Mouse (Mus musculus) bone marrow, adult 2 months (tissue): ENCODE measurements around the gene Pdgfa. TPM values are rescaled to one million over a fixed set of nuclear protein-coding genes. Genes with fewer than 3 reads are reported as not detected.

ENCODE experiments used
- H3K27ac ChIP-seq: fragments of 200-500 bp; 2 replicates; pipeline ENCODE4 v1.5.1; 2012; ENCODE audit warnings: low read depth, mild to moderate bottlenecking, control low read depth, inconsistent platforms, low read length; ENCODE audit not compliant: control insufficient read depth, poor library complexity, insufficient read depth
- H3K4me1 ChIP-seq: fragments of 200-500 bp; 2 replicates; pipeline ENCODE4 v1.6.1; 2011; ENCODE audit warnings: low read length; ENCODE audit not compliant: control insufficient read depth, insufficient read depth
- H3K4me3 ChIP-seq: fragments of 200-500 bp; replicated peaks from 2 replicates; pipeline ENCODE3; 2011; ENCODE audit warnings: mild to moderate bottlenecking, low read depth, low read length, control low read depth; ENCODE audit not compliant: control insufficient read depth
- CTCF ChIP-seq: fragments of 200-500 bp; IDR thresholded peaks from 2 replicates; pipeline ENCODE4 v1.5.1; 2011; ENCODE audit warnings: low read length, control low read depth; ENCODE audit not compliant: control insufficient read depth, insufficient read depth
- POLR2A ChIP-seq: fragments of 200-500 bp; IDR thresholded peaks from 2 replicates; pipeline ENCODE4 v1.6.1; 2011; ENCODE audit warnings: low read depth, mild to moderate bottlenecking, control low read depth, low read length, borderline replicate concordance; ENCODE audit not compliant: control insufficient read depth
- WGBS: fragments of 180-500 bp; shearing (Covaris S2); methylation state at CpG from one replicate; pipeline ENCODE4 v1.1.7; 2018; 5-methylcytosine and 5-hydroxymethylcytosine counted together
- polyA plus RNA-seq: library from polyadenylated mRNA; stranded (reverse); fragments of >200 nt; gene quantifications from 2 replicates; pipeline ENCODE4 v1.2.4, GENCODE M21; 2011; ENCODE audit warnings: low replicate concordance; ENCODE audit not compliant: missing spikeins, insufficient read depth, insufficient read length

Gene Pdgfa
- polyA plus RNA-seq, 1 experiment: 6.8 TPM

DNA sequence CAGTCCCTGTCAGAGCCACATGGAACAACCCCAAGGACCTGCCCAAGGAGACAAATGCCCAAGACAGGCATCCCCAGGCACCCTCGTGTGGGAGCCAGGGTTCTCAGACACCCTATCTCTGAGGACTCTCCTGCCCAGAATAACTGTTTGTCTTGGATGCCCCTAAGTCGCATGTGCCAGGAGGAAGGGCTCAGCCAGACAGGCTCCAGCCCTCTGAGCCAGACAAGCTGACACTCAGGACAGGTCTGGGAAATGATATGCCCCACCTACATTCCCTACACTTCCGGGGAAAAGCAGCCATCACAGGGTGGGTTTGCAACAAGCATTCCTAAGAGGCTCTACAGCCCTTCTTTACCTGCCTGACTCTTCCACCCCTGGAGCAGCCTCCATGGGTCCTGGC is 19.4 kb downstream of the Pdgfa start:
- H3K27ac ChIP-seq: no peak overlapping the region
- H3K4me1 ChIP-seq: no peaks in the 10 kb centered on the region
- H3K4me3 ChIP-seq: no peak overlapping the region
- 75% methylated on average over 3 of the region's 3 CpGs for WGBS
- TF ChIP-seq CTCF (no peak), POLR2A (no peak)

GRCm38 (mm10) chr5:138974911-138975485 is 22.2 kb downstream of the Pdgfa start:
- no peak overlapping the region for H3K4me3 ChIP-seq
- H3K4me1 ChIP-seq: no peaks in the 10 kb centered on the region
- WGBS: 86% methylated on average over 8 of the region's 8 CpGs
- TF ChIP-seq CTCF (no peak), POLR2A (no peak)
- no peak overlapping the region for H3K27ac ChIP-seq

DNA sequence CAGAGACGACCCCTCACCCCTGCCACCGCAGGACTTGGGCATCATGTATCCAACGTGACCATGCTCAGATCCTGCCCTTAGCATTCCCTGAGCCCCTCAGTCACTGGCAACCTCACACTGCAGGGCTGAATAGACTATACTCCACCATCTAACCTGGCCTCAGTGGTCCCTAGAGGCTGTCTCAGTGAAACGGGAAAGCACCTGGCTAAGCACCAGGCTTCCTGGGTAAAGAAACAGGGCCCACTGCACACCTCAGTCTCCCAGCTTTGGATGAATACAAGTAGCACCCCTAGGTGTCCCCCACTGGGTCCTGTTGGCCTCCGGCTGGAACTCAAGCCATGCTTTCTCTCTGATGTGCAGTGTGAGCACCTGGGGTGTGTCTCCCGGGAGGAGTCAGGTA is 23.7 kb downstream of the Pdgfa start:
- TF ChIP-seq CTCF: no peak
- TF ChIP-seq POLR2A: no peak
- WGBS: 86% methylated on average over 6 of the region's 6 CpGs
- no peak overlapping the region for H3K4me3 ChIP-seq
- no peaks in the 10 kb centered on the region for H3K4me1 ChIP-seq
- no peak overlapping the region for H3K27ac ChIP-seq

DNA sequence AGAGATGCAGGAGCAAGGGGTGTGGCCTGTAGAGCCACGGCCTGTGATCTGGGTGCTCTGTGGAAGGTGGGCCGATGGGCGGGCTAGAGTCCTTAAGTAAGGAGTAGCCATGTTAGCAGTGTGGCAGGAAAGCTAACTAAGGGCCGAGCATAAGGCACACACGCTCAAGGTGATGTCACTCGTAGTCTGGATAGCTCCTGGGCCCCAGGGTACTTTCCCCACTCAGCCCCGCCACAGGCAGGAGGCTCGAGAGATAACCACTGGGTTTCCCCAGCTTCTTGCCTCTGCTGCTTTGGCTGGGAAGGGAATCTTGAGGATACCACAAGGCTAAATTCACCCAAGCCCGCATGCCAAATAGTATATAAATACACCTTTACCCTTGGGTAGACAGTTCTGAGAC is 25.8 kb downstream of the Pdgfa start:
- TF ChIP-seq CTCF (no peak), POLR2A (no peak)
- Histone ChIP-seq H3K4me3 (no peak overlapping the region), H3K4me1 (no peaks in the 10 kb centered on the region), H3K27ac (no peak overlapping the region)
- 77% methylated on average over 9 of the region's 9 CpGs for WGBS

GRCm38 (mm10) chr5:138970056-138970490 is 27.1 kb downstream of the Pdgfa start:
- no peaks in the 10 kb centered on the region for H3K4me1 ChIP-seq
- 64% methylated on average over 7 of the region's 7 CpGs for WGBS
- no peak for TF ChIP-seq POLR2A
- no peak for TF ChIP-seq CTCF

GRCm38 (mm10) chr5:138966033-138966724 is 31.0 kb downstream of the Pdgfa start:
- no peak for TF ChIP-seq CTCF
- no peak for TF ChIP-seq POLR2A
- no peak overlapping the region for H3K27ac ChIP-seq
- H3K4me1 ChIP-seq: no peaks in the 10 kb centered on the region
- no peak overlapping the region for H3K4me3 ChIP-seq
- 78% methylated on average over 7 of the region's 7 CpGs for WGBS

More at GRCm38 (mm10) chr5:138970056-138970490, 27.1 kb downstream of the Pdgfa start:
- H3K27ac ChIP-seq: no peak overlapping the region
- H3K4me3 ChIP-seq: no peak overlapping the region

- 77% methylated on average over 2 of the region's 2 CpGs for WGBS
- TF ChIP-seq CTCF: no peak
- TF ChIP-seq POLR2A: no peak
- Histone ChIP-seq H3K4me1 (no peaks in the 10 kb centered on the region), H3K27ac (no peak overlapping the region), H3K4me3 (no peak overlapping the region)
These were observed 31.6 kb downstream of the Pdgfa start for GRCm38 (mm10) chr5:138965590-138965989.

DNA sequence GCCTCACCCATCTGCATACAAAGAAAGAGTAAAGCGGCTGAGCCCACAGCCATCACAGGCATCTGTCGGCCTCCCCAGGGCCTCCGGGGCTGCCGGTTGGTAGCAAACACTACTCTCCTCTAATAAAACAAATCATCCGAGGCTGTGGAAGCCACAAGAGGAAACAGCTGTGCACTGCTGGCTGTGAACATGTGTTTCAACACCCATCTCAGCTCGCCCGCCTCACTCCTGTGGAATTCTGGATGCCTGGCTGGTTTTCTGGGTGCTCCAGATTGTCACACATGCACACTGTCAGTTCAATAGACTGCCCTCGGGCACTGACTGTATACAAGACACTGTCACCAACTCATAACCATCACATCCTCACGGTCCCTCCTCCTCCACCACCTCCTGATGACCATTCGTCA is 40.7 kb downstream of the Pdgfa start:
- no peak overlapping the region for H3K27ac ChIP-seq
- H3K4me3 ChIP-seq: no peak overlapping the region
- peaks cover 4% of the 10 kb centered on the region for H3K4me1 ChIP-seq
- no peak for TF ChIP-seq CTCF
- no peak for TF ChIP-seq POLR2A
- WGBS: 7% methylated on average over 10 of the region's 10 CpGs
